Mouse (Mus musculus) neural tube, embryonic 12.5 days (tissue): ENCODE measurements around the gene Hps3. TPM values are rescaled to one million over a fixed set of nuclear protein-coding genes. Genes with fewer than 3 reads are reported as not detected.
"Not testable (repeated sequence)": the region's sequence is repeated elsewhere in the genome, so short reads cannot be mapped to it uniquely, and the experiment has no call there.

ENCODE experiments used
- ATAC-seq: fragments of 200-750 bp; cut with Nextera tagmentation; 2 replicates; pipeline ENCODE4 v1.8.0; 2017; ENCODE audit warnings: low read depth, mild to moderate bottlenecking, moderate TSS enrichment, moderate library complexity; ENCODE audit not compliant: low FRiP score
- H3K27ac ChIP-seq: fragments of 300-500 bp; sonication (generic); 2 replicates; pipeline ENCODE4 v1.5.1; 2016
- H3K27me3 ChIP-seq: fragments of 300-500 bp; sonication (generic); replicated peaks from 2 replicates; pipeline ENCODE4 v1.6.1; 2016; ENCODE audit warnings: mild to moderate bottlenecking
- H3K36me3 ChIP-seq: fragments of 300-500 bp; sonication (generic); 2 replicates; pipeline ENCODE4 v1.6.1; 2016; ENCODE audit warnings: mild to moderate bottlenecking
- H3K4me1 ChIP-seq: fragments of 300-500 bp; sonication (generic); 2 replicates; pipeline ENCODE4 v1.6.1; 2016
- H3K4me2 ChIP-seq: fragments of 300-500 bp; sonication (generic); replicated peaks from 2 replicates; pipeline ENCODE4 v1.6.1; 2016; ENCODE audit warnings: mild to moderate bottlenecking
- H3K4me3 ChIP-seq: fragments of 300-500 bp; sonication (generic); 2 replicates; pipeline ENCODE4 v1.5.1; 2016
- H3K9ac ChIP-seq: fragments of 300-500 bp; sonication (generic); 2 replicates; pipeline ENCODE4 v1.6.1; 2016; ENCODE audit warnings: mild to moderate bottlenecking
- H3K9me3 ChIP-seq: fragments of 300-500 bp; sonication (generic); 2 replicates; pipeline ENCODE4 v1.6.1; 2016; ENCODE audit warnings: mild to moderate bottlenecking
- WGBS: fragments of 180-500 bp; shearing (Covaris S2); methylation state at CpG from one replicate; pipeline ENCODE4 v1.1.7; 2016; 5-methylcytosine and 5-hydroxymethylcytosine counted together
- polyA plus RNA-seq: library from polyadenylated mRNA; unstranded; fragments of >200 nt; fragmentation: Nextera tagmentation; extraction: Ambion mirVana; gene quantifications from 2 replicates; pipeline ENCODE4 v1.2.1, GENCODE M21; 2016

Hps3 gene
- 12.4 and 15.3 TPM in 2 replicates for polyA plus RNA-seq

DNA sequence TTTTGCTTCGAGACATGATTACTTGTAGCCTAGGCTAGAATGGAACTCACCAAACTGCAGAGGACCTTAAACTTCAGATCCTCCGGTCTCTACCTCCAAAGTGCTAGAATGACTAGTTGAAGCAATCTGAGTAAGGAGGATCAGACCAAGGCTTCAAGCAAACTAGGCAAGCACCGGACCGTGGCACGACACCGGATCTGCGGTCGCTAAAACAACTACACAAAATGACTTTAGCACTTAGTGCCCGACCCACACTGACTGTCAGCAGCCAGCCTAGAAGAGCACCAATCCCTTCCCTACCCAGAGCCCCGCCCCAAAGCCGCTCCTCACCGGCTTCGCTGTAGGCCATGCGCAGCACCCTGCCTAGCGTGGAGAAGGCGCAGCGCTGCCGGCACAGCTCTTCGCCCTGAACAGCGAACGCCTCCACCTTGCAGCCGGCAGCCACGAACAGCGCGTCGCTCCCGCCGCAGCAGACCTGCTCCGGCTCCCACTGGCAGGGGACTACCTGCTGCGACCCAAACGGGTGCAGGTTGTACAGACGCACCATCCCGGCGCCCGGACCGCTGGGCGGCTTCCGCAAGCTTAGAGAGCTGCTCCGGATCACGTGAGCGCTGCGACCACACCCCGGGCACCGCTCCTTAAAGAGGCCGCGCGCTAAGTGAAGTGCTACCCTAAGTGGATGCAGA, at the start of gene Hps3:
Gene Hps3 (minus strand): TSS at position 597 of the 686 bp plus-strand sequence.
- peak within 1 kb of the TSS; percentile 64 for H3K4me3 ChIP-seq
- no peaks in the 10 kb centered on the region for H3K36me3 ChIP-seq
- H3K27ac ChIP-seq = no peak within 1 kb of the TSS
- no peaks in the 10 kb centered on the region for H3K27me3 ChIP-seq
- peak; percentile 100 for ATAC-seq
- WGBS = 1% methylated on average over 47 of the region's 47 CpGs
- peaks cover 4% of the 10 kb centered on the region; the same call in 1 of the 2 replicates for H3K9me3 ChIP-seq
- peak within 1 kb of the TSS; percentile 77 for H3K9ac ChIP-seq
- peak within 1 kb of the TSS; percentile 62 for H3K4me2 ChIP-seq
- peaks cover 10% of the 10 kb centered on the region for H3K4me1 ChIP-seq

DNA sequence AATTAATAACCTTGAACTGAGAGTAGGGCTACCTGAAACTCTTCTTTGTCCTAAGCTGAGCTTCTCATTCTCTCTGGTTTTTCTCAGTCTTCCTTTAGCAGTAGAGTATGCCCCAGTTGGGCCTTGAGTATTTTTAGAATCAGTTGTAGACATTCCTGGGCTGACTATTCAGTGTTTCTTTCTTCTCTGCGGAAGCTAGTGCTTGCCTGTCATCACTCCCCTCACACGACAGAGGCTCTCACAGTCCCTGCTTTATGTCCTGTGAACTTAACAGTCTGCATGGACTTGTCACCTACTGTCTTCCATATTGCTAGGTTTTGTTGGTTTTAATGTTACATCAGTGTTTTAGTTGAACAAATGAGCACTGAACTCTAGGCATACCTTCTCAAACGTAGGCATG, 47.0 kb upstream of the Hps3 start:
- WGBS = 78% methylated on average over 3 of the region's 3 CpGs
- H3K9me3 ChIP-seq = no peaks in the 10 kb centered on the region
- H3K9ac ChIP-seq = no peak overlapping the region
- ATAC-seq = no peak
- H3K36me3 ChIP-seq = peaks cover 7% of the 10 kb centered on the region; the same call in 1 of the 2 replicates
- no peak overlapping the region for H3K27ac ChIP-seq
- H3K4me2 ChIP-seq = no peak overlapping the region
- no peaks in the 10 kb centered on the region for H3K27me3 ChIP-seq
- H3K4me1 ChIP-seq = no peaks in the 10 kb centered on the region
- H3K4me3 ChIP-seq = no peak overlapping the region

DNA sequence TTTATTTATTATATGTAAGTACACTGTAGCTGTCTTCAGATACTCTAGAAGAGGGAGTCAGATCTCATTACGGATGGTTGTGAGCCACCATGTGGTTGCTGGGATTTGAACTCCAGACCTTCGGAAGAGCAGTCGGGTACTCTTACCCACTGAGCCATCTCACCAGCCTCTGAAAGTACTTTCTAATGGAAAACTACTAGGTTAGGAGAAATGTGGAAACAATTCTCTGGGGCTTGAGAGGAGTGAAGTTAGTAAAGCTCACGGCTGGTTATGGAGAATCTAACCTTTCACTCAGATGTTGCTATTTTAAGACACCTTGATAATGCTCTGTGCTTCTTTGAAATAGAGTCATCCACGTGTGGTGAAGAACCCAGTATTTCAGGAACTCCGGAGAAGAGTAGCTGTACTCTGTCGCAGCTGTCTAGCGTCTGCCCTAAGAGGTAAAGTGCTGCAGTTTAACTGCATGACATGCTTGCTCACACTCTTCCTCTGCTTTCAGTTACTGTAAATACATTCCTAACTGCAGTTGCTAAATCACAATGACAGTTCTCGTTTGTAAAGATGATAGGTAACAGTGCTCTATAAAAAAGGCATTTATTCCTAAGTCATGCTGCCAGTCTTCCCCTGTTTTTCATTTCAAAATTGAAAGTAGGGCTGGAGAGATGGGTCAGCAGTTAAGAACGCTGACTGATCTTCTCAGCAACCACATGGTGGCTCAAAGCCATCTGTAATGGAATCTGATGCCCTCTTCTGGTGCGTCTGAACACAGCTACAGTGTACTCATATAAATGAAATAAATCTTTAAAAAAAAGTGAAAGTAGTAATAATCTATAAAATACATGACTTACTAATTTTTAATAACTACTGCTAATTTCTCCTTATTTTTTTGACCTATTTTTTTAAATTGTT, 41.3 kb upstream of the Hps3 start:
- H3K4me3 ChIP-seq = no peak overlapping the region

DNA sequence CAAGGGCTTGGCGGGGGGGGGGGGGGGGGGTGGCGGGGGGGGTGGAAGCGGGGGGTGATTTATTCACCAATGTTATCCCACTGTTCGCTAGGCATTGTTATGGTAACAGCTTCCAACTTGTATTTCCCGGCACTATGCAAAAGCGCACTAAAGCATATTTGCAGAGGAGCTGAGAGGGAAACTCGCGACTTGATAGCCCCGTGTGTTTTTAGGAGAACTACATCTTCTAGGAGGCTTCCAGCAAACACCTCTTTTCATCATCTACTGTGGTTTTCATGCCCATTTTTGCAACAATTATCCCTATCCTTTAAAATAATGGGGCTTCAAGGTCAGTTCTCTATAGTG, 23.1 kb upstream of the Hps3 start:
- H3K27me3 ChIP-seq = no peaks in the 10 kb centered on the region
- ATAC-seq = peak; percentile 52
- H3K4me1 ChIP-seq = peaks cover 6% of the 10 kb centered on the region
- H3K9me3 ChIP-seq = no peaks in the 10 kb centered on the region
- H3K9ac ChIP-seq = peak overlapping the region; percentile 55
- no peak overlapping the region for H3K27ac ChIP-seq
- peak overlapping the region; percentile 65 for H3K4me3 ChIP-seq
- 0% methylated on average over 7 of the region's 9 CpGs for WGBS
- peaks cover 6% of the 10 kb centered on the region; the same call in 1 of the 2 replicates for H3K36me3 ChIP-seq
- H3K4me2 ChIP-seq = peak overlapping the region; percentile 64

More for the DNA sequence above, 41.3 kb upstream of the Hps3 start:
- no peaks in the 10 kb centered on the region for H3K4me1 ChIP-seq
- H3K9me3 ChIP-seq = no peaks in the 10 kb centered on the region
- no peak overlapping the region for H3K27ac ChIP-seq
- H3K4me2 ChIP-seq = no peak overlapping the region
- H3K9ac ChIP-seq = no peak overlapping the region
- peaks cover 15% of the 10 kb centered on the region for H3K36me3 ChIP-seq
- ATAC-seq = no peak
- 87% methylated on average over 11 of the region's 11 CpGs for WGBS
- H3K27me3 ChIP-seq = no peaks in the 10 kb centered on the region

DNA sequence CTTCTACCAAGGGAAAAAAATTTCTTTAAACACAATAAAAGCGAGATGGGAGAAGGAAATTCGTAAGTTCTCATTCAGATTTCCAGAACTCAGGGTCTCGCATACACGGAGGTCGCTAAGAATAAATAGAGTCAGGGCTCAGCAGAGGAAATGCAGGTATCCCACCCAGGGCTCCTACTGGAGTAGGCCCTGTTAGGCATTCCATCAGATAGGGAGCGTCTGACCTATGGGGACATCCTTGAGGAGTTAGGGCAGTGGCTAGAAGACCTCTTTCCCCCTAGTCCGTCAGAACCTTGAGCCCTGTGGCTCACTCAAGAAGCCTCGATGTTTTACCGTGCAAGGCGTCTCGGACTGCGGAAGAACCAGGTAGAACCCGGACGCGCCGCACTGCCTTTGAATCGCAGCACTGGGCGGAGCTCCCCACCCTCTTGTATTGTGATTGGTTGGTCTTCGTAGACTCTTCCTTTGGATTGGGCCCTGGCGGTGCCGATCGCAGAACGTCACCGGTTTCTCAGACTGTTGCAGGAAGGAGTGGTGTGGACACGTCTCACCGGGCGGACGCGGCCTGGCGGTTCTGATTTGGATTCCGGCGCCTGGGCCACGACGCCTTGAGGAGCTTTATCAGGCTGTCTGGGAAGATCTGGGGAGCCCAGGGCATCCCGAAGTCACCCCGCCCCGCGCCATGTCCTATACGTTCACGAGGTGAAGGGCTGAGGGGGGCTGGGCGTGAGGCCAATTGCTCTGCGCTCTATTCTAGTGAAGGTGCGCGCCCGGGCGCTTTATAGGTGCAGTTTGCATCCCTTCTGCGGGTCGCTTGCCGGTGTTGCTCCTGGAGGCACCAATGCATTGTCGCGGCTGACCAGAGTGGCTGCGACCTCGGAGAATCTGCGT, 22.4 kb upstream of the Hps3 start, which contains the start of gene Hltf:
Gene Hltf (plus strand): TSS at position 506 of the 891 bp plus-strand sequence.
- peaks cover 3% of the 10 kb centered on the region; the same call in 1 of the 2 replicates for H3K36me3 ChIP-seq
- WGBS = under 1% methylated on average over 51 of the region's 54 CpGs

DNA sequence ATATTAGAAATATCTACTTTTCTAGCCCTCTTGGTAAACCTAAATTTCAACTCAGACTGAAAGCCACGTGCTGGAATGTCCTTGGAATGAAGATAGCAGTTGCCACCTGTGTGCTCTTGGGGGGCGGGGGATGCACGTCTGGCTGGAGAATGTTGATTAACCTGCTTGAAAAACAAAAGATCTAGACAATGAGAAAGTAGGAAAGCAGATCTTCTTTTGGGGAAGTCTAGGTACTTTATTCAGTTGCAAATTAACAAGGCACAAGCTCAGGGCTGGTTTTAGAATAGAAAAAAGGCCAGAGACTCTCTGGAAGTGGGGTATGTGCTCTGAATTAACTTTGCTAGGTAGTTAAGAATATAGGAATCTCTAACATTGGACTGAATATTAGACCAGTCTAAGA, 9.6 kb upstream of the Hps3 start:
- not testable (repeated sequence) for H3K27me3 ChIP-seq, ATAC-seq, H3K9ac ChIP-seq, H3K9me3 ChIP-seq, H3K4me1 ChIP-seq, H3K4me3 ChIP-seq, H3K27ac ChIP-seq, H3K4me2 ChIP-seq, H3K36me3 ChIP-seq
- 70% methylated on average over 3 of the region's 3 CpGs for WGBS

More for the DNA sequence above, 22.4 kb upstream of the Hps3 start, which contains the start of gene Hltf:
- Histone ChIP-seq H3K9ac (peak within 1 kb of the TSS; percentile 55), H3K27me3 (no peaks in the 10 kb centered on the region), H3K9me3 (no peaks in the 10 kb centered on the region), H3K4me3 (peak within 1 kb of the TSS; percentile 65), H3K4me1 (peaks cover 6% of the 10 kb centered on the region), H3K4me2 (peak within 1 kb of the TSS; percentile 64), H3K27ac (peak within 1 kb of the TSS; percentile 16; the same call in 1 of the 2 replicates)
- peak; percentile 100 for ATAC-seq

DNA sequence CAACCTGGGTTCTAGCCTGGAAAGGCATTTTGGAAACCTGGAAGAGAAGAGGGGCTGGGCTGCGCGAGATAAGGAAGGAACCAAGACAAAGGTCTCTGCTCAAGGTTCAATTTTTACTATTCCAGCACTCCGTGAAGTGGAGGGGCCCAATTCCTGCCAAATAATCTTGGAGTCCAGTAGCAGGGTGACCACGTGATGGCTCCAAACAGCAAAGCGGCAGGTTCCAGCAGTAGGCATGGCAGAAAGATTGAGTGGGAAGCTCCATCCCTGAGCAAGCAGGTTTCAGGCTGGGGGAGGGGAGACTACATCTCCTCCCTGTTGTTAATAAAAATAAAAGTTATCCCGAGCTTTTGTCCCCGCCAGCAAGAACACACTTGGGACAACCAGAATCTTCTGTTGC, 6.3 kb upstream of the Hps3 start:
- H3K9me3 ChIP-seq, H3K27ac ChIP-seq, H3K4me2 ChIP-seq, H3K4me1 ChIP-seq, H3K9ac ChIP-seq, ATAC-seq, H3K4me3 ChIP-seq, H3K27me3 ChIP-seq, H3K36me3 ChIP-seq: not testable (repeated sequence)
- 94% methylated on average over 7 of the region's 7 CpGs for WGBS

DNA sequence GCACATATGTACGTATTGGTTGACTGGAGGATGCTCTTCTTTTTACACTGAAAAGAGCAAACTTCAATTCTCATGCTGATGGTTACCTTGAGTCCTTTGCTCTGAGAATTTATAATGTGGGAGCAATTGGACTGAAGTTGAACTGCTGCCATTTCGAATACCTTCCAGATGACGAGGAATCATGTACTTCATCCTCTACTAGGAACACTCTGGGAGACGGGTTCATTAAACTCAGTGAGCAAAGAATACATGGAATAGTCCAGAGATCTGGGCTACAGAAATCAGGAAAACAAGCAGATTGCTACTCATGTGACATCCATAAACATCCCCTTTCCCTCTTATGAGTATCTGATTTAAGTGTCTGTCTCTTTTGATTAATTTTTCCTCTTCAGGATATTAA, 954 bp upstream of the Hps3 start:
- WGBS = 82% methylated on average over 4 of the region's 4 CpGs
- H3K9ac ChIP-seq = no peak overlapping the region
- H3K4me1 ChIP-seq = peaks cover 10% of the 10 kb centered on the region
- no peak for ATAC-seq
- H3K27me3 ChIP-seq = no peaks in the 10 kb centered on the region
- H3K4me3 ChIP-seq = no peak overlapping the region
- no peak overlapping the region for H3K27ac ChIP-seq
- H3K4me2 ChIP-seq = no peak overlapping the region
- H3K9me3 ChIP-seq = peaks cover 4% of the 10 kb centered on the region; the same call in 1 of the 2 replicates
- H3K36me3 ChIP-seq = no peaks in the 10 kb centered on the region

DNA sequence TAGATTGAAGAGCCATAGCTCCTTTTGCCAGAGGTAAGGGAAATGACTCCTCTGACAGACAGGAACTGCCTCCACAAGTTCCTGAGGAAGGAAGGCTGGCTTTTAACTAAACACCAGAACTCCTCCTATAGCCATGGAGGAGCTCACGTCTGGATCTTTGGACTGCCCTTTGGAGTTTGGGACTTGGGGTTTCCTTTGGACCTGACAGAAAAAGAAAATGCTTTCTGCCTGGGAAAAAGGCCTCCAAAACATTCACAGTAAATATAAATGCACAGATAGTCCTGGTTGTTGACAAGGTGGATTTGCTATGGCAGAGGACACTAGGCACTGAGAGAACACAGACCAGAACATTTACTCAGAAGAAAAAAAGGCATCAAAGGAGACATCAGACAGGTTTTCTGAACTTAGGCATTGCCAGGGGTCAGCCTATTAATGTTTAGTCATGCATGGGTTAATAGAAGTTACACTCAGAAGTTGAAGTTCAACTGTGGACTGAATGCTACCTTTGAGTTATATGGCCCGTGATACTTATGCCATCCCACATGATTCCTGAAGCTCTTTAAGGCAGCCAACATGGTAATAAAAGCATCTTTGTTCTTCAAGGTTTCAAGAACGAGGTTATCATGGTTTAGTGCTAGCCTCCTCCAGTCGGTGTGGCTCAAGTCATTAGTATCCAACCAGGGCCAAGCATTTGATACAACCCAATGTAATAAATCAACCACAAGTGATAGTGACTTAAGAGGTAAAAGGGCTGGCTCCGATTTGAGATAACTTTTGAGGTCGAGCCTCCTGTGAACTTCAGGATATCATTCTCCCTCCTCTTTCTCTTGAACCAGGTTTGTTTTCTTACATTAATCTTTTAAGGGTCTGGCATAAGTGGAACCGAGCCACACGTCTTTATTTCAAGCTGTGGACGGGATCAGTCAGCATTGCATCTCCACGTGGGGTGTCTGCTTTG, 1.1 kb downstream of the Hps3 start:
- Histone ChIP-seq H3K4me1 (peaks cover 10% of the 10 kb centered on the region), H3K9me3 (peaks cover 4% of the 10 kb centered on the region; the same call in 1 of the 2 replicates), H3K4me2 (peak overlapping the region; percentile 62), H3K4me3 (peak overlapping the region; percentile 64), H3K27me3 (no peaks in the 10 kb centered on the region), H3K9ac (peak overlapping the region; percentile 77), H3K36me3 (no peaks in the 10 kb centered on the region), H3K27ac (no peak overlapping the region)
- ATAC-seq = peak; percentile 11; the same call in 1 of the 2 replicates
- WGBS = 16% methylated on average over 10 of the region's 10 CpGs

DNA sequence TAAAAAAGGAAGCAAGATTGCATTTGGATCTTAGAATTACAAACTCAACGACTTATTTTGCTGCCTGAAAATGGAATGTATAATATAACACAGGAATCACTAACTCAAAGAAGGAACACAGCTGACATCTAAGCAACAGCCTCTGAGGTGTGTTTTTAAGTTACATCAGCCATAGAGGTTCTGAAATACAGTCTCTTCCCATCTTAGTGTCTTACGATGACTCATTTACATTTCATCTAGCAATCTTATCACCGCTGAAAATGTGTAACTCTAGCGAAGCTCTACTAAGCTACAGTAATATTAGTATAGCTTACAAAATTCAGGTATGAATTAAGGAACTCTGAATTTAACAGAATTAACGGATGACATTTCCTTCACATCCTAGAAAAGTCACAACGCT, 4.3 kb downstream of the Hps3 start:
- peaks cover 12% of the 10 kb centered on the region; the same call in 1 of the 2 replicates for H3K36me3 ChIP-seq
- H3K27me3 ChIP-seq = no peaks in the 10 kb centered on the region
- ATAC-seq = no peak
- no peak overlapping the region for H3K4me3 ChIP-seq
- H3K9ac ChIP-seq = no peak overlapping the region
- peaks cover 10% of the 10 kb centered on the region for H3K4me1 ChIP-seq
- WGBS = 94% methylated on average over 6 of the region's 6 CpGs
- H3K4me2 ChIP-seq = no peak overlapping the region
- no peaks in the 10 kb centered on the region for H3K9me3 ChIP-seq
- H3K27ac ChIP-seq = no peak overlapping the region

DNA sequence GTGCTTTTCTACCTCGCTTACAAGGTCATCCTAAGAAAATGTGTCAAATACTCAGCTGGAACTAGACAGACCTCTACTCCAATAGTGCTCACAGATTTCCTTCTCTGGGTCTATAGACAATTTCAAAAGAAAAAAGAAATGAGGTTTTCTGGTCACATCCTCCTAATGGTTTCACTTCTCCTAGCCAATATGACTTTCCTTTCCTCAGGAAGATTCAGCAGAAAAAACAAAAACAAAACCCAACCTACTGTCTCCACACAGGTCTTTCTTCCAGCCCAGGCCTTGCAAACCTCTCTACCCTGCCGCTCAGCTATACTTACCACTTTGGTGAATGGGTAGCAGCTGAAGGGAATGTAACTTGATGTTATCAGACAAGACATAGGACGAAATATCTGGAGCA, 6.5 kb downstream of the Hps3 start:
- Histone ChIP-seq H3K4me1 (peaks cover 2% of the 10 kb centered on the region; the same call in 1 of the 2 replicates), H3K4me2 (no peak overlapping the region), H3K27me3 (no peaks in the 10 kb centered on the region), H3K27ac (no peak overlapping the region), H3K36me3 (peaks cover 31% of the 10 kb centered on the region), H3K9me3 (no peaks in the 10 kb centered on the region), H3K4me3 (no peak overlapping the region), H3K9ac (no peak overlapping the region)
- ATAC-seq = no peak
- WGBS = 94% methylated on average over 3 of the region's 3 CpGs
